Mouse (Mus musculus): ENCODE data around the gene 2010300C02Rik.

Gene 2010300C02Rik

DNA sequence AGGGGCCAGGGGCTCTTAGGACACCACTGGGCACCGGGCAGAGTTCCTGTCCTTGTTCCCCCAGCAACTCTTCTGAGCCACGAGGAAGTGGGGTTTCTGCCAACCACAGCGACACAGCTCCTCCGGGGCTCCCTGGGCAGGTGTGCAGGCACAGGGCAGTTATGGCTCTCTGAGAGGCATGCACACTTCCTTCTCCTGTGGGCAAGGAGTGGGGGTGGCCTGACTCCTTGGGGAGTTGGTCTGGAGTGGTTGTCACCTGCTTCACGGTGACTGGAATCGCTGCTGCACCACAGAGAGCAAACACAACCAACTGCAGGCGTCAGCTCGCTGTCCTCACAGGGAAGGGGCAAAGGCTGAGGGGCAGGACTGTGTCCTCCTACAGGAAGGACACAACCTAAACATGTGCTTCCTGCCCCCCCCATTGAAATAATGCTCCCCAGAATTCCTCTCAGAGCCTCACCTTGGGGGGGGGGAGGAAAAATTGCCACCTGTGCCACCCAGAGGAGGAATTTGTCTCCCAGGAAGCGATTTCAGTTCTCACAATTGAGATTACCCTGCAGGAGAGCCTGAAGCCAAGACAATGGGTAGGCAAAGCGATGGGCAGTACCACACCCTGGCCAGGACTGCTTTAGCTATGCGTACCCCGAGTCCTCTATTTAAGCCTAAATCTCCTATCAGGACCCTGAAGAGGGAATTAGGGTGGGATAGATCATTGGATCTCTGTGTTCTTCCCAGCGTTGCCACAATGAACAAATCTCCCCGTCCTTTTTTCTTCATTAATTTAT, 54.2 kb downstream of the 2010300C02Rik start:
- DNase-seq, result no peak

DNA sequence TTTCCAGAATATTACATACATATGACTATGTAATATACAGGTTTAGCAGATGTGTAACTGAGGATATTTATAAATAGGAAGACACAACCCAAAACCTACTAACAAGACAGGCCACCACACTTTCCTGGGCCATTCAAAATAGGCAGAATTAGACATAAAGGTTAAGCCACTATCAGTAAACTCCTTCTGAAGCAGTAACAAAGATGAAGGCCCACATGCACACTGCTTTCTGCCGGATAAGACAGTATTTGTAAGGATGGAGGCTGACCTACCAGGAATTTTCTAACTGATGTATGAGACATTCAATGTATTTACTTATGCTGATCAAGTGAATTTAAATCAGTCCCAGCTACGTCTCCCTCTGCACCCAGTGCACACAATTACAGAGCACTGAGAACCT, 55.4 kb downstream of the 2010300C02Rik start:
- DNase-seq, result no peak

GRCm38 (mm10) chr1:37663606-37664005, 56.3 kb downstream of the 2010300C02Rik start:
- DNase-seq, result no peak

- no peak for DNase-seq
Measured at GRCm38 (mm10) chr1:37656017-37656416, 63.9 kb downstream of the 2010300C02Rik start.

DNA sequence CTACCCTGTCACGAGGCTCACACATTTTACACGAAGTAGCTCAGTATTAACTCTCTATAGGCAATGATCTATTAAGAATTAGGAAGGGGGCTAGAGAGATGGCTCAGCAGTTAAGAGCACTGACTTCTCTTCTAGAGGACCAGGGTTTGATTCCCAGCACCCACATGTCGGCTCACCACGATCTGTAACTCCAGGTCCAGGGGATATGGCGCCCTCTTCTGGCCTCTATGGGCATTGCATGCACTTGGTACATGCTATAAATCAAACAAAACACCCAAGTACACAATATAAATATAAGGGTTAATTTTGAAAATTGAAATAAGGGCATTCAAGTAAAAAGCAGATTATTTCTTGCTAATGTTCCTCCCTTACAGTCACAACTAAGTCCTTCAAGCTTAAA, 65.9 kb downstream of the 2010300C02Rik start:
- DNase-seq, result no peak

DNA sequence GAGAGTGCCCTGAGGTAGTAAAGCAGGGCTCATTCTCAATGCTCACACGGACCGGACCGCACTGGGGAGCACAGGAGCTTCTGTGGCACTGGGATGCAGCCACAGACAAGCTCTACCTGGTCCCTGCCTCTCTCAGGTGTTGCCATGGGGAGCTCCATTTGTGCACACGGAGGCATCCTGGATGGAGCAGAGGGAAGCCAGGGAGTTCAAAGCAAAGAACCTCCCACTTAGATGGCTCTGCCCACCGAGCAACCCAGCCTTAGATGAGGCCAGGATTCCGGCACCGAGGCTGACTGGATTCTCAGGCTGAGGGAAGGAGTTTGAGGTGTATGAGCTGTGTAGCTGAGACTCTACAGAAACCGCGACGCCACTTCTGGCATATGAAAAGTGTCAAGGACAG, 72.8 kb downstream of the 2010300C02Rik start:
- no peak for DNase-seq

- DNase-seq, result no peak
Measured at GRCm38 (mm10) chr1:37644501-37644900, 75.4 kb downstream of the 2010300C02Rik start.

- DNase-seq, result no peak
Measured at GRCm38 (mm10) chr1:37643794-37644365, 76.0 kb downstream of the 2010300C02Rik start.

DNA sequence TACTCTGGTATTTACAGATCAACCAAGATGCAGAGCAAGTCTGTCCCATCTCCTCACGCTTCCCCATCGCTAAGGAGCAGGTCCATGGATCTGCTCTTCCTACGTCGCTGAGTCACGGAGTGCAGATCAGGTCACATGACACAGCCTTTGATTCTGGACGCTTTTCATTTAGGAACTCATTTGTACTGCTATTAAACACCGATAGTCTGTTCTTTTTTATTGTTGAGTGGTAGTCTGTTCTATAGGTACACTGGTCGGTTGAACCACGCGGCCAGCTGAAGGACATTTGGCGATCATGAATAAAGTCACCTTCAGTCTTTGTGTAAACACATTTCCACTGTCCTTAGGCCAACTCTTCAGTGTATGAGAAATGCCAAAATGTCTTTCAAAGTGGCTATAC, 78.5 kb downstream of the 2010300C02Rik start:
- no peak for DNase-seq

DNA sequence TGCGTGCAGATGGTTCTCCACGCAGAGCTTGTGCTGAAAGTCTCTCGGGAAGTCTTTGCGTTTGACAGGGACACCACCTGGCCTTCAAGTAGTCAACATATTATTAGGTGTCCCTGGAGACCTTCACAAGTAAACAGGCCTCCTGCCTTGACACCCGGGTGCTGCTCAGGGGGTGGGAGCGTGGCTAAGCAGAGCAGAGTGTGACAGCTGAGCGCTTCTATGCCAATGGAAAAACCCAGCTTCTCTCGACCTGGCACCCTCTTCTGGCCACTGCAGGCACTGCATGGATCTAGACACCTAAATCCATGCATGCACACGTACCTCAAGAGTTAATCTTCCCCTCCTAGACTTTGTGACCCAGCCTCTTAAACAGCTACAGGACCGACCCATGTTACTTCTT, 80.8 kb downstream of the 2010300C02Rik start:
- DNase-seq, result peak; percentile 86

DNA sequence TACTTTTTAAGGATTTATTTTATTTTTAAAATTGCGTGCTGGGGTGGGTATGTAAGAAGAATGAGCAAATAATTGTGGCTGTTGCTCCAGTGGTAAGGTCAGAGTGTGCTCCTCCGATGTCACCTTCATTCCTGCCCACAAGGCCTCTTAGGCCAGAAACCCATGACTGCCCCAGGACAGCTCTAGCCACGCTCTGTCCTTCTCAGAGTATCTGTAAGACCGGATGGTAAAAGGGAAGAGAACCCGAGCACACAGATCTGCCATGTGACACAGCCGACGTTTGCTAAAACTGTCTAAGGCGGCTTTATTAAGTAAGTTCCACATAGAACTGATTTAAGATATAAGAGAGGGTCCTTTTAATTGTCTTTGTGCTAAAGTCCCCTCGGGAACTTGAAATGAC, 81.3 kb downstream of the 2010300C02Rik start:
- DNase-seq, result no peak

- DNase-seq, result no peak
Measured at GRCm38 (mm10) chr1:37637571-37637970, 82.3 kb downstream of the 2010300C02Rik start.

- no peak for DNase-seq
Measured at GRCm38 (mm10) chr1:37636824-37637223, 83.1 kb downstream of the 2010300C02Rik start.

GRCm38 (mm10) chr1:37636169-37636568, 83.7 kb downstream of the 2010300C02Rik start:
- no peak for DNase-seq

DNA sequence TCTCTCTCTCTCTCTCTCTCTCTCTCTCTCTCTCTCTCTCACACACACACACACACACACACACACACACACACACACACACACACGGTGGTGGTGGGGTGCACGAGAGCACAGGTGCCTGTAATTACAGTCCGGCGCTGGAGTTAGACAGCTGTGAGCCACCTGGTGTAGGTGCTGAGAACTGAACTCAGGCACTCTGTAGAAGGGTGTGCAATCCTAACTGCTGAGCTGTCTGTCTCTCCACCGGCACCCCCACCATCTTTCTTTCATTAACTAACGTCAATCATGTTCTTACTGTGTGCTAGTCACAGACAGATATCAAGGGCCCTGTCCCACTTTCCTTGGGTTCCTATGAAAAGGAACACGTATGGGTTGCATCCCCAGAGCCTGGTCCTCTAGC, 84.2 kb downstream of the 2010300C02Rik start:
- no peak for DNase-seq

GRCm38 (mm10) chr1:37634658-37635057, 85.2 kb downstream of the 2010300C02Rik start:
- peak; percentile 47 for DNase-seq

GRCm38 (mm10) chr1:37633516-37633915, 86.4 kb downstream of the 2010300C02Rik start:
- no peak for DNase-seq

- no peak for DNase-seq
Measured at GRCm38 (mm10) chr1:37632425-37632824, 87.5 kb downstream of the 2010300C02Rik start.

DNA sequence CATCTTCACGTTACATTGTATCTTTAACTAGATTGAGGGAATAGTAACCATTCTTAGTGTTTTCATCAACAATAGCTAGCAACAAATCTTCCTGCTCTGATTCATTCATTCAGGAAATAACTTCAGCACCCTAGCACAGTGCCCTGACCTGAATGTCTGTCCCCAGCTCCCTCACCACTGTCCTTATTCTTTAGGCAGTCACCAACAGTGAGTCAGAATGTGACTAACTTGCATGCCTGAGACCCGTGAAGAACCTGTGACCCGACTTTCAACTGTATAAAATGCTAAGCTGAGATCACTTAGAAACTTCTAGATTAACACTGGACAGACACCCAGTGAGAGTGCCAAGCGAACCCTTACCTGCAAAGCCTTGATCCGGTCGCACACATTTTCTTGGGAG, 88.4 kb downstream of the 2010300C02Rik start:
- no peak for DNase-seq

DNA sequence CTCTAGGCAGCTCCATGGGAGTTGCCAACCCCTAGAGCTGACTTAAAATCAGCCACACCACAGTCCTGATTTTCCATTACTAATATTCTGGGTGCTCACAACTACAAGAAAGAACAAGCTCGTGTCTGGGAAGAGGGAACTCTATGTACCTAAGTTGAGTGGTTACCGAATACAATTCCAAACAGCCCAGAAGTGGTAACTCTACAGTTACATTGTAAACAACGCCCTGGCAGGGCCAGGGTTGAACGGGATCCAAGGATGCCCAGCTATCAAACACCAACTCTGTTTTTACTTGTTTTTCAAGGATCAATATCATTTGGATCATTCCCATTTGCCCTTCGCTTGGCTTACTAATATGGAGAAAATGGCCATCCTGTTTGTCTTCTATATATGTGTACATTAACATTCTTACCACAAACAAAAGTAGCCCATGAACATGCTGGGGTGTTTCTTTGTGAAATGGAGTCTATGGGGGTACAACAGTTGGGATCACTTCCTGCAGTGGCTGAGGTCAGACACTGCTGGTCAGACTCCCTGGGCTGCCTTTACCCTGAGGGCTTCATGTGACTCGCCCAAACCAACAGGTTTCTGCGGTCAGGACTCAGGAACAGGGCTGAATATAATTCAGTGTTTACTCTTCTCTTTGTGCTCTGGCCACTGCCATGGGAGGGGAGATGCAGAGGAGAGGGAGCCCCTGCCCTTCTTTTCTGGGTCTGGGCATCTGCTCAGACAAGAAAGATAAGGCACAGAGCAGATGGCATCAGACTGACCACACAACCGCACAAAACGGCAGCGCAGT, 89.3 kb downstream of the 2010300C02Rik start:
- no peak for DNase-seq

- no peak for DNase-seq
Measured at GRCm38 (mm10) chr1:37629876-37630275, 90.0 kb downstream of the 2010300C02Rik start.

GRCm38 (mm10) chr1:37628749-37629148, 91.1 kb downstream of the 2010300C02Rik start:
- DNase-seq, result peak; percentile 84

GRCm38 (mm10) chr1:37624185-37624584, 95.7 kb downstream of the 2010300C02Rik start:
- DNase-seq, result no peak

- DNase-seq, result no peak
Measured at GRCm38 (mm10) chr1:37622049-37622448, 97.8 kb downstream of the 2010300C02Rik start.
